Mouse (Mus musculus) spleen, adult 12 weeks (tissue): Measurements from ENCODE around the gene Abcc1.

Experiments
- DNase-seq: peaks from one replicate; pipeline ENCODE4 v3.0.0; 2022; ENCODE audit warnings: low spot score

Gene Abcc1

GRCm38 (mm10) chr16:14439801-14440614, 78.7 kb downstream of the Abcc1 start:
- no peak for DNase-seq

GRCm38 (mm10) chr16:14444059-14444855, 82.9 kb downstream of the Abcc1 start:
- no peak for DNase-seq

GRCm38 (mm10) chr16:14445197-14445596, 83.8 kb downstream of the Abcc1 start:
- no peak for DNase-seq

- no peak for DNase-seq
These were observed 86.0 kb downstream of the Abcc1 start for GRCm38 (mm10) chr16:14447366-14447765.

GRCm38 (mm10) chr16:14448307-14448706, 86.9 kb downstream of the Abcc1 start:
- no peak for DNase-seq

GRCm38 (mm10) chr16:14449861-14450260, 88.5 kb downstream of the Abcc1 start:
- DNase-seq = no peak

- no peak for DNase-seq
These were observed 90.2 kb downstream of the Abcc1 start for GRCm38 (mm10) chr16:14451374-14452046.

- no peak for DNase-seq
These were observed 101.2 kb downstream of the Abcc1 start for GRCm38 (mm10) chr16:14462535-14462934.

- no peak for DNase-seq
These were observed 103.7 kb downstream of the Abcc1 start for GRCm38 (mm10) chr16:14465016-14465415.

GRCm38 (mm10) chr16:14468351-14468750, 107.0 kb downstream of the Abcc1 start:
- DNase-seq = no peak

GRCm38 (mm10) chr16:14468841-14469240, 107.5 kb downstream of the Abcc1 start:
- no peak for DNase-seq

GRCm38 (mm10) chr16:14472171-14472570, 110.8 kb downstream of the Abcc1 start:
- DNase-seq = no peak

GRCm38 (mm10) chr16:14473686-14474085, 112.3 kb downstream of the Abcc1 start:
- no peak for DNase-seq

- DNase-seq = no peak
These were observed 113.6 kb downstream of the Abcc1 start for GRCm38 (mm10) chr16:14475001-14475400.

GRCm38 (mm10) chr16:14476056-14476455, 114.7 kb downstream of the Abcc1 start:
- no peak for DNase-seq

- DNase-seq = no peak
These were observed 115.5 kb downstream of the Abcc1 start for GRCm38 (mm10) chr16:14476701-14477400.

- DNase-seq = no peak
These were observed 116.3 kb downstream of the Abcc1 start for GRCm38 (mm10) chr16:14477510-14478300.

- no peak for DNase-seq
These were observed 118.3 kb downstream of the Abcc1 start for GRCm38 (mm10) chr16:14479641-14480040.

- no peak for DNase-seq
These were observed 121.9 kb downstream of the Abcc1 start for GRCm38 (mm10) chr16:14483221-14483620.

GRCm38 (mm10) chr16:14493491-14494114, 132.2 kb downstream of the Abcc1 start:
- no peak for DNase-seq
